Mouse (Mus musculus): Measurements from ENCODE around the gene AI597479.
"Not testable (repeated sequence)": the region's sequence is repeated elsewhere in the genome, so short reads cannot be mapped to it uniquely, and the experiment has no call there.

GRCm38 (mm10) chr1:43136488-43137029, 38.0 kb downstream of the AI597479 start:
- not testable (repeated sequence) for TF ChIP-seq CTCF (IDR thresholded peaks at IDR 0.05; ENCODE audit: control insufficient read depth, insufficient read depth, insufficient read length); USF1 (IDR thresholded peaks at IDR 0.05; ENCODE audit: low read depth); CEBPB (IDR thresholded peaks at IDR 0.05; ENCODE audit: low read depth); MYOG (IDR thresholded peaks at IDR 0.05; ENCODE audit: control insufficient read depth, extremely low read depth, insufficient read length); MAX (IDR thresholded peaks at IDR 0.05)

Measured in C2C12 (cell line).